12 mouse cellular contexts compared by ENCODE assay signal in genomic region chr1:40867651-40868050, GRCm38 (mm10).
"Had no signal": no experiment of that assay in that cellular context is flagged by ENCODE, and none has a peak within 500 bp of the region (broad histone marks: within the 10 kb centered on the region; RNA-seq: fewer than 3 reads in every experiment).

No protein-coding gene starts in this region.

- H3K27me3 ChIP-seq: liver, embryonic 15.5 days; midbrain, embryonic 13.5 days had no signal

- H3K4me1 ChIP-seq: liver, embryonic 15.5 days; midbrain, embryonic 13.5 days had no signal

- H3K9ac ChIP-seq: liver, embryonic 15.5 days; midbrain, embryonic 13.5 days had no signal

- H3K36me3 ChIP-seq: limb, embryonic 10.5 days; liver, embryonic 15.5 days; midbrain, embryonic 13.5 days had no signal

- H3K9me3 ChIP-seq: limb, embryonic 10.5 days; liver, embryonic 15.5 days; midbrain, embryonic 13.5 days had no signal

- ATAC-seq: lung, postnatal 0 days; midbrain, embryonic 13.5 days had no signal

- H3K4me2 ChIP-seq: liver, embryonic 11.5 days; liver, embryonic 15.5 days; midbrain, embryonic 13.5 days had no signal

- H3K27ac ChIP-seq: limb, embryonic 10.5 days; liver, embryonic 15.5 days; midbrain, embryonic 13.5 days; stomach, postnatal 0 days had no signal

- DNase-seq: kidney, postnatal 14 days; lung, adult 2 months; lung, postnatal 36 days; right cerebral cortex, postnatal 14 days; thymus, adult 2 months; thymus, postnatal 25 days had no signal

- H3K4me3 ChIP-seq: limb, embryonic 10.5 days; liver, embryonic 15.5 days; midbrain, embryonic 13.5 days had no signal
